Mouse (Mus musculus): ENCODE measurements around the gene Pes1. TPM values are rescaled to one million over a fixed set of nuclear protein-coding genes. Genes with fewer than 3 reads are reported as not detected.
"Not testable (repeated sequence)": the region's sequence is repeated elsewhere in the genome, so short reads cannot be mapped to it uniquely, and the experiment has no call there.

Gene Pes1
- polyA plus RNA-seq, 1 experiment from 2014 or later: 81.2 TPM

- H3K4me3 ChIP-seq (ENCODE audit: low read depth, low read length): no peak overlapping the region
- ATAC-seq (replicated peaks; ENCODE audit: insufficient number of reproducible peaks, low FRiP score, low TSS enrichment, low read depth): no peak
- no peaks in the 10 kb centered on the region for H3K27me3 ChIP-seq (ENCODE audit: control insufficient read depth, insufficient read depth, low read length)
- no peaks in the 10 kb centered on the region for H3K9me3 ChIP-seq (replicated peaks; ENCODE audit: control insufficient read depth, low read length)
- no peak for DNase-seq (ENCODE audit: low spot score)
- H3K9ac ChIP-seq (replicated peaks; ENCODE audit: low read length): no peak overlapping the region
- H3K4me2 ChIP-seq (ENCODE audit: low read depth, low read length): no peak overlapping the region
- no peak overlapping the region for H3K27ac ChIP-seq (replicated peaks; ENCODE audit: low read depth, low read length)
- H3K4me1 ChIP-seq (ENCODE audit: control insufficient read depth, insufficient read depth, low read length): no peaks in the 10 kb centered on the region
- no peaks in the 10 kb centered on the region for H3K36me3 ChIP-seq (replicated peaks; ENCODE audit: control insufficient read depth, insufficient read depth, low read depth, low read length)
- 90% methylated on average over 7 of the region's 7 CpGs for WGBS
Measured at GRCm38 (mm10) chr11:3941371-3941770, 22.4 kb upstream of the Pes1 start.

DNA sequence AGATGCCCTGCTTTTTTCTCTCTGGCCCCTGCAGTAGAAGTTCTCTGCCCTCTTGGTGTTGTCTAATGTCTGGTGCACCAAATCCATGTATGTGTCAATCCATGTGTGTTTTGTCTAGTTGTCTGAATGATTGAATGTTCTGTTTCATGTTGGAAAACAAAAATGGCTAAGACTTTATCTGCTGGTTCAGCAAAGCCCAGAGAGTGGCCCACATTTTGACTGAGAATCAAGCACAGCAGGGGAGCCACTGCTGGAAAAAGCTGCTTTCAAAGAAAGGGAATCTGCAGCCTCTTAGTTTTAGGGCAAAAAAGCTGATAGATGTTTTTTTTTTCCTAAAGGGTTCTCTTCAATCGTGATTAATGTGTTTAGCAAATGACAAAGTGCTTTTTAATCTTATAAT, 17.4 kb upstream of the Pes1 start:
- Histone ChIP-seq H3K27me3 (ENCODE audit: control insufficient read depth, insufficient read depth, low read length) (no peaks in the 10 kb centered on the region), H3K36me3 (replicated peaks; ENCODE audit: control insufficient read depth, insufficient read depth, low read depth, low read length) (no peaks in the 10 kb centered on the region), H3K27ac (replicated peaks; ENCODE audit: low read depth, low read length) (no peak overlapping the region), H3K4me1 (ENCODE audit: control insufficient read depth, insufficient read depth, low read length) (no peaks in the 10 kb centered on the region), H3K9ac (replicated peaks; ENCODE audit: low read length) (no peak overlapping the region), H3K4me2 (ENCODE audit: low read depth, low read length) (no peak overlapping the region), H3K9me3 (replicated peaks; ENCODE audit: control insufficient read depth, low read length) (no peaks in the 10 kb centered on the region), H3K4me3 (ENCODE audit: low read depth, low read length) (no peak overlapping the region)
- 21% methylated on average over 1 of the region's 1 CpGs for WGBS
- DNase-seq (ENCODE audit: low spot score) (no peak), ATAC-seq (replicated peaks; ENCODE audit: insufficient number of reproducible peaks, low FRiP score, low TSS enrichment, low read depth) (no peak)

GRCm38 (mm10) chr11:3954876-3955275, 8.9 kb upstream of the Pes1 start:
- H3K4me2 ChIP-seq (ENCODE audit: low read depth, low read length); H3K4me3 ChIP-seq (ENCODE audit: low read depth, low read length); H3K27me3 ChIP-seq (ENCODE audit: control insufficient read depth, insufficient read depth, low read length); H3K9me3 ChIP-seq (replicated peaks; ENCODE audit: control insufficient read depth, low read length); H3K4me1 ChIP-seq (ENCODE audit: control insufficient read depth, insufficient read depth, low read length); DNase-seq (ENCODE audit: low spot score); ATAC-seq (replicated peaks; ENCODE audit: insufficient number of reproducible peaks, low FRiP score, low TSS enrichment, low read depth); H3K36me3 ChIP-seq (replicated peaks; ENCODE audit: control insufficient read depth, insufficient read depth, low read depth, low read length); H3K9ac ChIP-seq (replicated peaks; ENCODE audit: low read length); H3K27ac ChIP-seq (replicated peaks; ENCODE audit: low read depth, low read length): not testable (repeated sequence)
- 76% methylated on average over 5 of the region's 5 CpGs for WGBS

GRCm38 (mm10) chr11:3955371-3955770, 8.4 kb upstream of the Pes1 start:
- not testable (repeated sequence) for DNase-seq (ENCODE audit: low spot score); H3K4me1 ChIP-seq (ENCODE audit: control insufficient read depth, insufficient read depth, low read length); H3K4me2 ChIP-seq (ENCODE audit: low read depth, low read length); H3K9me3 ChIP-seq (replicated peaks; ENCODE audit: control insufficient read depth, low read length); ATAC-seq (replicated peaks; ENCODE audit: insufficient number of reproducible peaks, low FRiP score, low TSS enrichment, low read depth); H3K27me3 ChIP-seq (ENCODE audit: control insufficient read depth, insufficient read depth, low read length); H3K4me3 ChIP-seq (ENCODE audit: low read depth, low read length); H3K9ac ChIP-seq (replicated peaks; ENCODE audit: low read length); H3K36me3 ChIP-seq (replicated peaks; ENCODE audit: control insufficient read depth, insufficient read depth, low read depth, low read length); H3K27ac ChIP-seq (replicated peaks; ENCODE audit: low read depth, low read length)
- 76% methylated on average over 4 of the region's 4 CpGs for WGBS

DNA sequence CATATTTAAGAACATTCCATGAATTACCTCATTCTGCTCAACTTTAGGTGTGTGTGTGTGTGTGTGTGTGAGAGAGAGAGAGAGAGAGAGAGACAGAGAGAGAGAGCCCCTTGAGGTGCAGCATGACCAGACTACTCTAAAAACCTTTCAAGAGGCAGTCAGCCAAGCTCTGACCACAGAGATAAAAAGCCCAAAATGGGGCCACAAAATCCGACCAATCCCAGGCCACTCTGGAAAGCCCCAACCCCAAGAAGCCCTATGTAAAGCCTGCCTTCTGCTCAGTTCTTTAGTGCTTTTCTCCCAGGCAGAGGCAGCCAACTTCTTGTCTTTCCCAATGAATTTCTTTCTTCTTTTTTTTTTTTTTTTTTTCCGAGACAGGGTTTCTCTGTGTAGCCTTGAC, 2.9 kb upstream of the Pes1 start:
- Histone ChIP-seq H3K36me3 (replicated peaks; ENCODE audit: control insufficient read depth, insufficient read depth, low read depth, low read length) (no peaks in the 10 kb centered on the region), H3K9ac (replicated peaks; ENCODE audit: low read length) (no peak overlapping the region), H3K4me1 (ENCODE audit: control insufficient read depth, insufficient read depth, low read length) (no peaks in the 10 kb centered on the region), H3K4me3 (ENCODE audit: low read depth, low read length) (no peak overlapping the region), H3K9me3 (replicated peaks; ENCODE audit: control insufficient read depth, low read length) (no peaks in the 10 kb centered on the region), H3K4me2 (ENCODE audit: low read depth, low read length) (no peak overlapping the region), H3K27me3 (ENCODE audit: control insufficient read depth, insufficient read depth, low read length) (no peaks in the 10 kb centered on the region), H3K27ac (replicated peaks; ENCODE audit: low read depth, low read length) (no peak overlapping the region)
- DNase-seq (ENCODE audit: low spot score) (no peak), ATAC-seq (replicated peaks; ENCODE audit: insufficient number of reproducible peaks, low FRiP score, low TSS enrichment, low read depth) (no peak)
- 62% methylated on average over 2 of the region's 2 CpGs for WGBS

DNA sequence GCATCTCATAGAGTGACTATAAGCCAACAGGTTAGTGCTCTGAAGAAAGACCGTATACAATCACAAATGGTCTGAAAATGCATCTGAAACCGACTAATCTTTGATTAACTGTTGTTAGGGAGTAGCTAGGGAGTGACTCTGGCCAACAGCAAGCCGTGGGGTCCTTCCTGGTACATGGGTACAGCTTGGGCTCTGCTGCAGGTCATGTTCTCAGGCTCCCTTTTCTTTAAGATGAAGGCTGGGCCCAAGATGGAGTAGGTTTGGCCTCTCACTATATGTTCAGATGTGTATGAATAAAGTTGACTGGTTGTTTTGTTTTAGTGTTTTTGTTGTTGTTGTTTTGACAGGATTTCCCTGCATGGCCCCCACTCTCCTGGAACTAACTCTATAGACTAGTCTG, 2.0 kb upstream of the Pes1 start:
- no peaks in the 10 kb centered on the region for H3K36me3 ChIP-seq (replicated peaks; ENCODE audit: control insufficient read depth, insufficient read depth, low read depth, low read length)
- H3K27me3 ChIP-seq (ENCODE audit: control insufficient read depth, insufficient read depth, low read length): no peaks in the 10 kb centered on the region
- H3K4me1 ChIP-seq (ENCODE audit: control insufficient read depth, insufficient read depth, low read length): no peaks in the 10 kb centered on the region
- H3K9ac ChIP-seq (replicated peaks; ENCODE audit: low read length): no peak overlapping the region
- no peak overlapping the region for H3K4me2 ChIP-seq (ENCODE audit: low read depth, low read length)
- no peak overlapping the region for H3K4me3 ChIP-seq (ENCODE audit: low read depth, low read length)
- no peak overlapping the region for H3K27ac ChIP-seq (replicated peaks; ENCODE audit: low read depth, low read length)
- H3K9me3 ChIP-seq (replicated peaks; ENCODE audit: control insufficient read depth, low read length): no peaks in the 10 kb centered on the region
- WGBS: 68% methylated on average over 3 of the region's 3 CpGs
- DNase-seq (ENCODE audit: low spot score): no peak
- ATAC-seq (replicated peaks; ENCODE audit: insufficient number of reproducible peaks, low FRiP score, low TSS enrichment, low read depth): no peak

- no peaks in the 10 kb centered on the region for H3K27me3 ChIP-seq (ENCODE audit: control insufficient read depth, insufficient read depth, low read length)
- no peak overlapping the region for H3K27ac ChIP-seq (replicated peaks; ENCODE audit: low read depth, low read length)
- peak overlapping the region; percentile 81; the same call in 1 of the 2 replicates for H3K4me3 ChIP-seq (ENCODE audit: low read depth, low read length)
- H3K4me2 ChIP-seq (ENCODE audit: low read depth, low read length): peak overlapping the region; percentile 28; the same call in 1 of the 2 replicates
- H3K36me3 ChIP-seq (replicated peaks; ENCODE audit: control insufficient read depth, insufficient read depth, low read depth, low read length): no peaks in the 10 kb centered on the region
- no peaks in the 10 kb centered on the region for H3K9me3 ChIP-seq (replicated peaks; ENCODE audit: control insufficient read depth, low read length)
- DNase-seq (ENCODE audit: low spot score): no peak
- peak overlapping the region; percentile 85 for H3K9ac ChIP-seq (replicated peaks; ENCODE audit: low read length)
- WGBS: 80% methylated on average over 10 of the region's 10 CpGs
- no peaks in the 10 kb centered on the region for H3K4me1 ChIP-seq (ENCODE audit: control insufficient read depth, insufficient read depth, low read length)
- no peak for ATAC-seq (replicated peaks; ENCODE audit: insufficient number of reproducible peaks, low FRiP score, low TSS enrichment, low read depth)
Measured at GRCm38 (mm10) chr11:3963155-3963554, 620 bp upstream of the Pes1 start.

GRCm38 (mm10) chr11:3964416-3965172, 819 bp downstream of the Pes1 start:
- no peaks in the 10 kb centered on the region for H3K9me3 ChIP-seq (replicated peaks; ENCODE audit: control insufficient read depth, low read length)
- H3K9ac ChIP-seq (replicated peaks; ENCODE audit: low read length): peak overlapping the region; percentile 85
- 0 out of 2 replicates have a peak, but pooled peaks have one; percentile 8 for ATAC-seq (replicated peaks; ENCODE audit: insufficient number of reproducible peaks, low FRiP score, low TSS enrichment, low read depth)
- H3K4me3 ChIP-seq (ENCODE audit: low read depth, low read length): peak overlapping the region; percentile 81
- H3K36me3 ChIP-seq (replicated peaks; ENCODE audit: control insufficient read depth, insufficient read depth, low read depth, low read length): no peaks in the 10 kb centered on the region; the same call in 1 of the 2 replicates
- WGBS: 17% methylated on average over 11 of the region's 11 CpGs
- H3K4me1 ChIP-seq (ENCODE audit: control insufficient read depth, insufficient read depth, low read length): no peaks in the 10 kb centered on the region
- no peak for DNase-seq (ENCODE audit: low spot score)
- peak overlapping the region; percentile 40 for H3K4me2 ChIP-seq (ENCODE audit: low read depth, low read length)
- H3K27ac ChIP-seq (replicated peaks; ENCODE audit: low read depth, low read length): no peak overlapping the region
- no peaks in the 10 kb centered on the region for H3K27me3 ChIP-seq (ENCODE audit: control insufficient read depth, insufficient read depth, low read length)
